ENCODE assay signal across 9 mouse cellular contexts in genomic region chr2:146258736-146259469, GRCm38 (mm10). TPM values are rescaled to one million over a fixed set of nuclear protein-coding genes. Genes with fewer than 3 reads are reported as not detected.
DNase-seq lines count a peak whose midpoint lies in the region; ATAC-seq lines count a peak whose summit lies in the region.
"Had no signal": no experiment of that assay in that cellular context is flagged by ENCODE, and none has a peak within 500 bp of the region (broad histone marks: within the 10 kb centered on the region; RNA-seq: fewer than 3 reads in every experiment).

No protein-coding gene starts in this region.

- H3K4me3 ChIP-seq in forebrain, embryonic 16.5 days (replicated peaks; ENCODE audit: low read length): no peak overlapping the region
- no peak overlapping the region for H3K4me3 ChIP-seq in intestine, embryonic 16.5 days (ENCODE audit: low read length)
- H3K4me3 ChIP-seq in neural tube, embryonic 12.5 days: no peak overlapping the region
- H3K4me3 ChIP-seq: lung, embryonic 15.5 days had no signal

- peaks cover 62% of the 10 kb centered on the region for H3K4me1 ChIP-seq in forebrain, embryonic 16.5 days (replicated peaks; ENCODE audit: control insufficient read depth, insufficient read depth, low read length)
- 0 out of 2 replicates have a peak, but pooled peaks cover 4% of the 10 kb centered on the region for H3K4me1 ChIP-seq in intestine, embryonic 16.5 days (ENCODE audit: control insufficient read depth, insufficient read depth, low read length)
- H3K4me1 ChIP-seq in neural tube, embryonic 12.5 days: peaks cover 32% of the 10 kb centered on the region
- H3K4me1 ChIP-seq: lung, embryonic 15.5 days had no signal

- H3K27me3 ChIP-seq in forebrain, embryonic 16.5 days (replicated peaks; ENCODE audit: control insufficient read depth, insufficient read depth, low read length): no peaks in the 10 kb centered on the region
- H3K27me3 ChIP-seq in intestine, embryonic 16.5 days (replicated peaks; ENCODE audit: control insufficient read depth, insufficient read depth, low read length): no peaks in the 10 kb centered on the region
- 0 out of 2 replicates have a peak, but pooled peaks cover 11% of the 10 kb centered on the region for H3K27me3 ChIP-seq in neural tube, embryonic 12.5 days (replicated peaks)
- H3K27me3 ChIP-seq: lung, embryonic 15.5 days had no signal

- 11% methylated on average over 10 of the region's 10 CpGs for WGBS in forebrain, embryonic 16.5 days
- WGBS in intestine, embryonic 16.5 days: 41% methylated on average over 10 of the region's 10 CpGs
- WGBS in neural tube, embryonic 12.5 days: 30% methylated on average over 10 of the region's 10 CpGs

- peak overlapping the region; percentile 90 for H3K27ac ChIP-seq in forebrain, embryonic 16.5 days (ENCODE audit: low read length)
- no peak overlapping the region for H3K27ac ChIP-seq in intestine, embryonic 16.5 days (ENCODE audit: low read length)
- H3K27ac ChIP-seq in neural tube, embryonic 12.5 days: no peak overlapping the region
- H3K27ac ChIP-seq: lung, embryonic 15.5 days had no signal

- no peaks in the 10 kb centered on the region for H3K9me3 ChIP-seq in forebrain, embryonic 16.5 days (ENCODE audit: control insufficient read depth, low read length)
- H3K9me3 ChIP-seq in intestine, embryonic 16.5 days (ENCODE audit: control insufficient read depth, low read length): no peaks in the 10 kb centered on the region
- H3K9me3 ChIP-seq in neural tube, embryonic 12.5 days: no peaks in the 10 kb centered on the region
- H3K9me3 ChIP-seq: lung, embryonic 15.5 days had no signal

- 0 out of 2 replicates have a peak overlapping the region, but pooled peaks have one; percentile 1 for H3K9ac ChIP-seq in forebrain, embryonic 16.5 days (replicated peaks; ENCODE audit: low read depth, low read length)
- no peak overlapping the region for H3K9ac ChIP-seq in intestine, embryonic 16.5 days (ENCODE audit: low read depth, low read length)
- H3K9ac ChIP-seq in neural tube, embryonic 12.5 days: no peak overlapping the region
- H3K9ac ChIP-seq: lung, embryonic 15.5 days had no signal

- DNase-seq in layer of hippocampus, adult 18-20 months (ENCODE audit: low spot score in 2 of 2): peak; percentile 44 to 64
- DNase-seq in layer of hippocampus, postnatal 10 days (ENCODE audit: low spot score in 2 of 2): no peak
- no peak for DNase-seq in thymus, postnatal 4 days
- DNase-seq in lung, postnatal 25 days (ENCODE audit: low spot score): no peak
- DNase-seq in gastrocnemius, adult 18-20 months (ENCODE audit: low spot score): no peak

- peak; percentile 53 for ATAC-seq in forebrain, embryonic 16.5 days
- peak; percentile 65 for ATAC-seq in intestine, embryonic 16.5 days
- peak; percentile 5; the same call in 1 of the 2 replicates for ATAC-seq in neural tube, embryonic 12.5 days (ENCODE audit: low FRiP score, low read depth)

- H3K4me2 ChIP-seq in forebrain, embryonic 16.5 days (ENCODE audit: low read length): peak overlapping the region; percentile 33
- H3K4me2 ChIP-seq in intestine, embryonic 16.5 days (ENCODE audit: low read depth, low read length): no peak overlapping the region
- H3K4me2 ChIP-seq in neural tube, embryonic 12.5 days (replicated peaks): no peak overlapping the region
- H3K4me2 ChIP-seq: lung, embryonic 15.5 days had no signal

- H3K36me3 ChIP-seq in forebrain, embryonic 16.5 days (ENCODE audit: control insufficient read depth, insufficient read depth): no peaks in the 10 kb centered on the region
- H3K36me3 ChIP-seq in intestine, embryonic 16.5 days (ENCODE audit: control insufficient read depth, insufficient read depth, low read length): no peaks in the 10 kb centered on the region
- H3K36me3 ChIP-seq in neural tube, embryonic 12.5 days: no peaks in the 10 kb centered on the region
- H3K36me3 ChIP-seq: lung, embryonic 15.5 days had no signal

RNA-seq across cellular contexts. Expression of gene Insm1, which starts 37.2 kb away (rescaled TPM):
- 1 to 10 TPM; 6.5 to 7.4 TPM for total RNA-seq in layer of hippocampus, adult 18-20 months (2021)
- 10 to 100 TPM in 1 of 2 experiments, 1 to 10 TPM in 1; 9.7 to 10.4 TPM for total RNA-seq in layer of hippocampus, postnatal 10 days (2021)
- 9.1 and 11.8 TPM in 2 replicates for polyA plus RNA-seq in forebrain, embryonic 16.5 days (2015; fragmentation: Nextera tagmentation; extraction: Ambion mirVana)
- polyA plus RNA-seq in intestine, embryonic 16.5 days (2015; fragmentation: Nextera tagmentation; extraction: Ambion mirVana): 0.35 and 0.54 TPM in 2 replicates
- 8.4 and 9.3 TPM in 2 replicates for polyA plus RNA-seq in neural tube, embryonic 12.5 days (2016; fragmentation: Nextera tagmentation; extraction: Ambion mirVana)
- not detected for total RNA-seq in gastrocnemius, adult 18-20 months (2021)

Comparison
In these comparisons a context has a peak if more than half of its experiments do, and no peak if none do; other contexts are left out.
1. DNase-seq: peak in layer of hippocampus, adult 18-20 months (2 of 2); none in layer of hippocampus, postnatal 10 days (0 of 2), thymus, postnatal 4 days (single experiment), lung, postnatal 25 days (single experiment) and gastrocnemius, adult 18-20 months (single experiment).
2. ATAC-seq: peak in every context shown above with its lines; median percentile 65 in intestine, embryonic 16.5 days; 53 in forebrain, embryonic 16.5 days; 5 in neural tube, embryonic 12.5 days.
3. RNA of gene Insm1, which starts 37.2 kb away (total RNA-seq): 9.7 to 10.4 TPM in layer of hippocampus, postnatal 10 days and 6.5 to 7.4 TPM in layer of hippocampus, adult 18-20 months; not detected in gastrocnemius, adult 18-20 months; every median in the first group is over 4 times any median in the second.